Mouse (Mus musculus): ENCODE data around the gene Tra2a.

- no peak for TF ChIP-seq POLR2A (IDR thresholded peaks at IDR 0.05; ENCODE audit: borderline replicate concordance, insufficient read depth, low read length)
- no peak for TF ChIP-seq CTCF (IDR thresholded peaks at IDR 0.05; ENCODE audit: borderline replicate concordance, insufficient read depth, low read depth, low read length)
Observed at GRCm38 (mm10) chr6:49221906-49222305, 41.9 kb downstream of the Tra2a start.

All from cerebellum, adult 2 months (tissue).